Mouse (Mus musculus) liver, embryonic 18 days (tissue): ENCODE data around the gene Olfr1264. TPM values are rescaled to one million over a fixed set of nuclear protein-coding genes. Genes with fewer than 3 reads are reported as not detected.

Experiments used
- polyA plus RNA-seq: library from polyadenylated mRNA; depleted of rRNA; stranded (reverse); fragments of >200 nt; gene quantifications from 2 replicates; pipeline ENCODE4 v1.2.3, GENCODE M21; 2012; rRNA removed

Gene Olfr1264
- polyA plus RNA-seq = not detected in 2 replicates

GRCm38 (mm10) chr2:90025477-90025876 lies at the start of gene Olfr1264:
Gene Olfr1264 (minus strand): TSS chr2:90025577.

GRCm38 (mm10) chr2:90063494-90063893 lies 38.1 kb upstream of the Olfr1264 start, which contains the start of gene Olfr140:
Gene Olfr140 (minus strand): TSS chr2:90063594.

GRCm38 (mm10) chr2:90035037-90035436 lies 9.7 kb upstream of the Olfr1264 start, which contains the start of gene Olfr1265:
Gene Olfr1265 (plus strand): TSS chr2:90035337.

GRCm38 (mm10) chr2:90011831-90012230 lies 13.5 kb downstream of the Olfr1264 start, which contains the start of gene Olfr1263:
Gene Olfr1263 (plus strand): TSS chr2:90012131.

GRCm38 (mm10) chr2:89999845-90000244 lies 25.5 kb downstream of the Olfr1264 start, which contains the start of gene Olfr1262:
Gene Olfr1262 (plus strand): TSS chr2:90000145.

GRCm38 (mm10) chr2:89990921-89991320 lies 34.5 kb downstream of the Olfr1264 start, which contains the start of gene Olfr1261:
Gene Olfr1261 (plus strand): TSS chr2:89991221.

GRCm38 (mm10) chr2:89974184-89974583 lies 51.2 kb downstream of the Olfr1264 start, which contains the start of gene Olfr1260:
Gene Olfr1260 (plus strand): TSS chr2:89974340.

Other genes starting within 250 kb of the Olfr1264 start
- not detected in 2 replicates for gene Olfr1254, start 232.0 kb downstream of the Olfr1264 start, polyA plus RNA-seq
- gene Olfr1255, start 213.5 kb downstream of the Olfr1264 start, polyA plus RNA-seq = not detected in 2 replicates
- gene Olfr1256, start 184.0 kb downstream of the Olfr1264 start, polyA plus RNA-seq = not detected in 2 replicates
- gene Olfr48, start 177.4 kb downstream of the Olfr1264 start, polyA plus RNA-seq = not detected in 2 replicates
- not detected in 2 replicates for gene Olfr1257, start 147.1 kb downstream of the Olfr1264 start, polyA plus RNA-seq
- not detected in 2 replicates for gene Olfr1258, start 98.3 kb downstream of the Olfr1264 start, polyA plus RNA-seq
- gene Olfr1259, start 76.9 kb downstream of the Olfr1264 start, polyA plus RNA-seq = not detected in 2 replicates
- gene Olfr1260, start 51.2 kb downstream of the Olfr1264 start, polyA plus RNA-seq = not detected in 2 replicates
- gene Olfr1261, start 34.4 kb downstream of the Olfr1264 start, polyA plus RNA-seq = not detected in 2 replicates
- gene Olfr1262, start 25.4 kb downstream of the Olfr1264 start, polyA plus RNA-seq = not detected in 2 replicates
- gene Olfr1263, start 13.4 kb downstream of the Olfr1264 start, polyA plus RNA-seq = not detected in 2 replicates
- gene Olfr1265, start 9.8 kb upstream of the Olfr1264 start, polyA plus RNA-seq = not detected in 2 replicates
- gene Olfr140, start 38.0 kb upstream of the Olfr1264 start, polyA plus RNA-seq = not detected in 2 replicates
- gene Olfr1269, start 95.8 kb upstream of the Olfr1264 start, polyA plus RNA-seq = not detected in 2 replicates
- not detected in 2 replicates for gene Olfr32, start 116.7 kb upstream of the Olfr1264 start, polyA plus RNA-seq
- not detected in 2 replicates for gene Olfr1270, start 127.5 kb upstream of the Olfr1264 start, polyA plus RNA-seq
- gene Olfr1506, start 198.9 kb upstream of the Olfr1264 start, polyA plus RNA-seq = not detected in 2 replicates
- not detected in 2 replicates for gene Olfr142, start 232.0 kb upstream of the Olfr1264 start, polyA plus RNA-seq
- gene Olfr1271, start 245.5 kb upstream of the Olfr1264 start, polyA plus RNA-seq = not detected in 2 replicates